Mouse (Mus musculus) thymus, adult 2 months (tissue): ENCODE data around the gene Dad1.

Experiments used
- CTCF ChIP-seq: fragments of 200-500 bp; IDR thresholded peaks from 2 replicates; pipeline ENCODE4 v1.5.1; 2012; ENCODE audit warnings: mild to moderate bottlenecking, control low read depth, low read length, moderate library complexity, borderline replicate concordance; ENCODE audit not compliant: control insufficient read depth, poor library complexity, insufficient read depth; ENCODE audit errors: extremely low read depth
- POLR2A ChIP-seq: fragments of 200-500 bp; IDR thresholded peaks from 2 replicates; pipeline ENCODE4 v1.6.1; 2012; ENCODE audit warnings: mild to moderate bottlenecking, low read length, control low read depth, moderate library complexity; ENCODE audit not compliant: control insufficient read depth, poor library complexity, insufficient read depth; ENCODE audit errors: extremely low read depth

GRCm38 (mm10) chr14:54249326-54249725, 4.6 kb downstream of the Dad1 start:
- no peak for TF ChIP-seq CTCF
- no peak for TF ChIP-seq POLR2A
